Mouse (Mus musculus) neural tube, embryonic 11.5 days (tissue): ENCODE measurements around the gene Hnf4a. TPM values are rescaled to one million over a fixed set of nuclear protein-coding genes. Genes with fewer than 3 reads are reported as not detected.
A peak's percentile ranks its signal among the peaks of the same experiment; 100 is the strongest.

Experiments
- ATAC-seq: fragments of 200-750 bp; cut with Nextera tagmentation; 2 replicates; pipeline ENCODE4 v1.8.0; 2017; ENCODE audit warnings: moderate number of reproducible peaks, mild to moderate bottlenecking, moderate TSS enrichment, moderate library complexity; ENCODE audit not compliant: insufficient read depth, low FRiP score, low TSS enrichment
- DNase-seq: peaks from one replicate; pipeline ENCODE4 v3.0.0-alpha.2; 2015; ENCODE audit warnings: low spot score
- H3K27ac ChIP-seq: fragments of 300-500 bp; sonication (generic); 2 replicates; pipeline ENCODE4 v1.5.1; 2014; ENCODE audit warnings: low read depth, mild to moderate bottlenecking, low read length
- H3K27me3 ChIP-seq: fragments of 300-500 bp; sonication (generic); 2 replicates; pipeline ENCODE4 v1.6.1; 2014; ENCODE audit warnings: mild to moderate bottlenecking, low read length, mixed read lengths; ENCODE audit not compliant: control insufficient read depth, insufficient read depth
- H3K36me3 ChIP-seq: fragments of 300-500 bp; sonication (generic); 2 replicates; pipeline ENCODE4 v1.6.1; 2014; ENCODE audit warnings: mild to moderate bottlenecking, low read length, moderate library complexity, mixed read lengths; ENCODE audit not compliant: control insufficient read depth, insufficient read depth
- H3K4me1 ChIP-seq: fragments of 300-500 bp; sonication (generic); 2 replicates; pipeline ENCODE4 v1.6.1; 2014; ENCODE audit warnings: low read length, mixed read lengths; ENCODE audit not compliant: control insufficient read depth, insufficient read depth
- H3K4me2 ChIP-seq: fragments of 300-500 bp; sonication (generic); 2 replicates; pipeline ENCODE4 v1.6.1; 2014; ENCODE audit warnings: low read depth, mild to moderate bottlenecking, moderate library complexity
- H3K4me3 ChIP-seq: fragments of 300-500 bp; sonication (generic); 2 replicates; pipeline ENCODE4 v1.5.1; 2014; ENCODE audit warnings: low read depth, low read length
- H3K9ac ChIP-seq: fragments of 300-500 bp; sonication (generic); 2 replicates; pipeline ENCODE4 v1.6.1; 2014; ENCODE audit warnings: mild to moderate bottlenecking, low read length
- H3K9me3 ChIP-seq: fragments of 300-500 bp; sonication (generic); 2 replicates; pipeline ENCODE4 v1.6.1; 2016; ENCODE audit warnings: low read length; ENCODE audit not compliant: control insufficient read depth
- WGBS: fragments of 180-500 bp; shearing (Covaris S2); extraction: QIAGEN DNeasy Blood & Tissue Kit; methylation state at CpG from one replicate; pipeline ENCODE4 v1.1.7; 2014; 5-methylcytosine and 5-hydroxymethylcytosine counted together
- polyA plus RNA-seq: library from polyadenylated mRNA; unstranded; fragments of >200 nt; fragmentation: Nextera tagmentation; extraction: Ambion mirVana; gene quantifications from 2 replicates; pipeline ENCODE4 v1.2.1, GENCODE M21; 2014

The Hnf4a gene
- polyA plus RNA-seq, 1 experiment from 2014 or later = not detected

DNA sequence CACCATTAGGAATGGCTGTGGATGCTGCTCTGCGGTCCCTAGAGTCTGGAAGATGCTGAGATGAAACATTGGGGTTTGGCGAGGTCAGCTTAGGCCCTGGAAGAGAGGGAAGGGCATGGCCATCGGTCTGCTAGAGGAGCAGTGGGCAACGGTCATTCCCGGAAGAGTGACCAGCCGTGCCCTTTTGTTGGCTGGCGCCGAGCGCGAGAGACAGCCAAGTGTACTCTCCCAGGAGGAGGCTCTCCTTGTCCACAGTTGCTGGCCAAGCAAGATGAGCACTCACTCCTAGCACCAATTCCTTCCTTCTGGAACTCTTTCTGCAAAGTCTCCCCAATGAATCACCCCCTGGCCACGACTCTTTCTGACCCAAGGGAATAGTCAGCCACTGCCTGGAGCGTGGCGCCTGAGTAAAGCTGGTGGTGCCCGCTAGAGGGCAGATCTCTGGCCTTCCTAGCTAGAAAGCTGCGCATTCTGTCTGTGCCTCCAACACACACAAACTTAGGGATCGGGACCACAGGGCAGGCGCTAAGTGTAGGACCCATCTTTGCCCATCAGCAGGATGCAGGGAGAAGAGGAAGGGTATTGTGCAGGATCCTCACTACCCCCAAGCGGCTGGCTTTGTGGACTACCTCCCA is 26.3 kb upstream of the Hnf4a start:
- H3K4me2 ChIP-seq = no peak overlapping the region
- H3K4me1 ChIP-seq = no peaks in the 10 kb centered on the region; the same call in 1 of the 2 replicates
- H3K4me3 ChIP-seq = no peak overlapping the region
- peaks cover 2% of the 10 kb centered on the region; the same call in 1 of the 2 replicates for H3K27me3 ChIP-seq
- H3K9me3 ChIP-seq = no peaks in the 10 kb centered on the region
- no peaks in the 10 kb centered on the region for H3K36me3 ChIP-seq
- no peak overlapping the region for H3K9ac ChIP-seq
- DNase-seq (peak; percentile 36), ATAC-seq (no peak)
- WGBS = 52% methylated on average over 18 of the region's 18 CpGs
- no peak overlapping the region for H3K27ac ChIP-seq

DNA sequence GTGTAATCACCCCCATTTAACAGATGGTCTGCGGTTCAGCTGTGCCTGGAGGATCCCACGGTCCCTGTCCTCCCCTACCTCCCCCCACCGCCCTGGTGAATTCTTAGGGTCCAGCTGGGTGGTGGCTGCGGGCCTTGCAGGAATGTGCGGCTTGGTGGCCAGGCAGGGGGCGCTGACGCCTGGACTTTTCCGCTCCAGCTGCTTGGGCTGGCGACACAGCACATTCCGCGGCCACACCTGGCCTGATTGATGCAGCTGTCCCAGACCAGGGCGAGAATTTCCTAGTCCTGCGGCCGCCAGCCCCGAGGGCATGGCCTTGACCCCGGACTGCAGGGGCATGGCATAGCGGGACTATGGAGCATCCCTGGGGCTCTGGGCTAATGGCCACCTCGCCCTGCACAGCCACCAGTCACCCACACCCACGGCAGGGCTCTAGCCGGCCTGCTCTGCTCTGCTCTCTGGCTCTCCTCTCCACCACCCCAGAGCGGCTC is 25.0 kb upstream of the Hnf4a start:
- ATAC-seq = peak; percentile 38; the same call in 1 of the 2 replicates
- Histone ChIP-seq H3K9ac (peak overlapping the region; percentile 19; the same call in 1 of the 2 replicates), H3K36me3 (no peaks in the 10 kb centered on the region), H3K4me1 (no peaks in the 10 kb centered on the region; the same call in 1 of the 2 replicates), H3K27ac (no peak overlapping the region), H3K27me3 (peaks cover 2% of the 10 kb centered on the region; the same call in 1 of the 2 replicates), H3K4me3 (peak overlapping the region; percentile 14), H3K4me2 (peak overlapping the region; percentile 44), H3K9me3 (no peaks in the 10 kb centered on the region)
- WGBS = 2% methylated on average over 20 of the region's 21 CpGs
- peak; percentile 52 for DNase-seq

DNA sequence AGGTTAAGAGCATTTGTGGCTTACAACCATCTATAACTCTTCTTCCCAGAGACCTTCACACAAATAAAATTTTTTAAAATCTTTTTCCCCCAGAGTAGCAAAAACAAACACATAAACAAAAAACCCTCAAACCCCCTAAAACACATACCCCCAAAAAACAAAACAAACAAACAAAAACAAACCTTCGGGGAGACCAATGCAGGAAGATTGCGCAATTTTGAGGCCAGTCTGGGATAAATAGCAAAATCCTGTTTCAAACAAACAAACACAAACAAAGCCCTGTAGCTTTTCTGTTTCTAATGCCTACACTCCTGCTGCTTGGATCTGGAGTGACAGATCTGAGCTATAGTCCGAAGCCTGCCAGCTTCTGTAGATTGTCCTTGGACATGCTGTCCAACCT is 19.2 kb upstream of the Hnf4a start:
- Histone ChIP-seq H3K4me1 (no peaks in the 10 kb centered on the region), H3K36me3 (no peaks in the 10 kb centered on the region), H3K9me3 (no peaks in the 10 kb centered on the region), H3K27me3 (no peaks in the 10 kb centered on the region), H3K4me2 (no peak overlapping the region), H3K4me3 (no peak overlapping the region), H3K27ac (no peak overlapping the region), H3K9ac (no peak overlapping the region)
- DNase-seq (no peak), ATAC-seq (no peak)
- 92% methylated on average over 3 of the region's 3 CpGs for WGBS

DNA sequence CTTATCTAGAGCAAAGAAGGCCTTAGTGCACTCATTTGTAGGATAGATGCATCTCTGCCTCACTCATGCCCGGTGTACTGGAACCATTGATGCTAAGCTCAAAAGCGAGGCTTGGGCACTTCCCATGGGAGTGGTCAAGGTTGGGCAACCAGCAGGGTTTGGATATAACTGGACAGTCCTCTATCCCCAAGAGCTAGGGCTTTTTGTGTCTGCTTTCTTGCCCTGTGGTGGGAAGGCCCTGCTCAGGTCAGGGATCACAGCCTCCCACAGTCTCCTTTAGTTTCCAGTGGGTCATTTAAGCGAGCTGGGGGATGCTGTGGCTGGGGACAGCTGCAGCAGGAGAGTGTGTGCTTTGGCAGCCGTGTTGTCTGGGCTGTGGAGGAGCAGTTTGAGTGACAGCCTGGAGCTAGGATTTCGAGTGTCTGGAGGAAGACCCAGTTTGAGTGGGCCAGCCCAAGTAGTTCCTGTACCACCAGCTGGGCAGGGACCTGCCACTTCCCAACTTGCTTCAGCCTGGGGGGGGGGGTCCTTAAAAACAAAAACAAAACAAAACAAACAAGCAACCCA is 16.8 kb upstream of the Hnf4a start:
- Histone ChIP-seq H3K4me1 (no peaks in the 10 kb centered on the region), H3K9ac (no peak overlapping the region), H3K4me2 (no peak overlapping the region), H3K27ac (no peak overlapping the region), H3K9me3 (no peaks in the 10 kb centered on the region), H3K36me3 (no peaks in the 10 kb centered on the region), H3K4me3 (no peak overlapping the region), H3K27me3 (no peaks in the 10 kb centered on the region)
- WGBS = 65% methylated on average over 5 of the region's 5 CpGs
- ATAC-seq = no peak
- DNase-seq = no peak

DNA sequence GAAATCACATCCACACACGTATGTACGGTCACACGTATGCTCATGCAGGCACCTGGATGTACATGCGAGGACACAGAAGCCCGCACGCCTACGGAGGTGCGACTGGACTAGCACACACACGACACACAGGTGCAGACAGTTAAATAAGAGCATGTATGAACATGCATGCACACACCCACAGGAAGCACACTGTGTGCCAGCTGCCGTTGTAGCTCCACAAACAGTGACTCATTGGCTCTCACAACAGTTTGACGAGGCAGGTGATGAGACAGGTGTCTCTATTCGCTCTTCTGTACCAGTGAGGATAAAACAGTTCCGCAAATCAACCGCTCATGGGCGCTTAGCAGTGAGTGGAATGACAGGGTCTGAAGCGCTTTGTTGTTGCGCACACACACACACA is 16.0 kb upstream of the Hnf4a start:
- 92% methylated on average over 17 of the region's 17 CpGs for WGBS
- H3K4me1 ChIP-seq = no peaks in the 10 kb centered on the region
- no peak overlapping the region for H3K4me2 ChIP-seq
- H3K9me3 ChIP-seq = no peaks in the 10 kb centered on the region
- H3K27me3 ChIP-seq = no peaks in the 10 kb centered on the region
- ATAC-seq (no peak), DNase-seq (no peak)
- H3K4me3 ChIP-seq = no peak overlapping the region
- H3K9ac ChIP-seq = no peak overlapping the region
- no peaks in the 10 kb centered on the region for H3K36me3 ChIP-seq
- no peak overlapping the region for H3K27ac ChIP-seq

DNA sequence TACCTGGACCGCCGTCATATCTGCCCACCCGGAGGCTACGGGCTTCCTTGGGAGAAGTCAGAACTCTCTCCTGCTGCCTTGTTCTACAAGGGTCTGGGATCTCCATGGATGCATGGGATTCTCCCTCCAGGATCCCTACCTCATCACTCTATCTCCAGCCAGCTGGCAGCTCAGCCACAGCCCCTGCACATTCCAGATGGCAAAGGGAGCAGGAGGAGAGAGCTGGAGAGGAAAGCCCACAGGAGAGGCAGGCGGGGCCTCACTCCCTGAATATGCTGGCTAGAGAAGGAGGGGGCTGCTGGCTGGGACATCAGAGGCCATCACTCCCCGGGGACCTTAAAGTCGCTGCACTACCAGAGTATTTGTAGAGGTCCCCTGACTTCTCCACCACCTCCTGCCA is 15.3 kb upstream of the Hnf4a start:
- DNase-seq = no peak
- Histone ChIP-seq H3K4me1 (no peaks in the 10 kb centered on the region), H3K4me2 (no peak overlapping the region), H3K36me3 (no peaks in the 10 kb centered on the region), H3K27me3 (no peaks in the 10 kb centered on the region), H3K9ac (no peak overlapping the region), H3K4me3 (no peak overlapping the region), H3K27ac (no peak overlapping the region), H3K9me3 (no peaks in the 10 kb centered on the region)
- ATAC-seq = no peak
- WGBS = 61% methylated on average over 7 of the region's 7 CpGs

DNA sequence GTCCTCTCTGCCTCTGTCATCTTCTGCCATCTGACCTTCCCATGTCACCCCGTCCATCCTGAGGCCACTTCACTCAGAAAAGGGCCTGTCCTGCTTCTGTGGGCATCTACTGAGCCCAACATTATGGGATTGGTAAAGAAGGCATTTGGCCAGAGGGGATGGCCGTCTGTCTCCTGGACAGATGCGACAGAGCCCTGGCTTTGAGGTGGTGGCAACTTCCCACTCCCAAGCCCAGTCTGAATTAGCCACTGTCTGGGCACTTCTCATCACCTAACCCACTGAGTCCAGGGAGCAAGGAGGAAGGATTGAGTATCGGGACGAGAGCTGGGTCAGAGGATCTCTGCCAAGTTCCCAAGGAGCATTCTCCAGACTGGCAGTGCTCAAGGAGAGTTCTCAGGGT is 14.6 kb upstream of the Hnf4a start, which contains the start of gene R3hdml:
R3hdml (plus strand) TSS at position 301 of the 400 bp plus-strand sequence.
- no peaks in the 10 kb centered on the region for H3K4me1 ChIP-seq
- no peak within 1 kb of the TSS for H3K9ac ChIP-seq
- H3K36me3 ChIP-seq = no peaks in the 10 kb centered on the region
- no peak within 1 kb of the TSS for H3K4me3 ChIP-seq
- H3K27ac ChIP-seq = no peak within 1 kb of the TSS
- no peaks in the 10 kb centered on the region for H3K9me3 ChIP-seq
- H3K27me3 ChIP-seq = no peaks in the 10 kb centered on the region
- ATAC-seq (no peak), DNase-seq (no peak)
- WGBS = 78% methylated on average over 5 of the region's 5 CpGs
- no peak within 1 kb of the TSS for H3K4me2 ChIP-seq

DNA sequence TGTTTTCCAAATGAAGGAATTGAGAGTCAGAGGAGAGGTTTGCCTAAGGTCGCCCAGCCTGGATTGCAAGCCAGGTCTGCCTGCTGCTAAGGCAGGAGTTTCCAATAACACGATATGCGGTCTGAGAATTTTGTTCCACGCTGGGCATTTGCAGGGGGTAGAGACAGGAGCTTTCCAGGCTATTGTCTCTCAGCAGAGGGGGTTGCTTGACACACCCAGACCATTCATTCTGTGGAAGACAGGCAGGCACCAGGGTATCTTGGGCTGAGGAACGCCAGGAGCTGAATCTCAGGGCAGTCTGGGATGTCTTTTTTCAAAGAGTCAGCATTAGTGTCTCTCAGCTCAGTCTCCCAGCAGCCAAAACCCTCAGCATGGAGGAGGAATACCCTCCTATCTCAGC is 13.6 kb upstream of the Hnf4a start:
- DNase-seq = no peak
- H3K4me3 ChIP-seq = no peak overlapping the region
- H3K9ac ChIP-seq = no peak overlapping the region
- H3K36me3 ChIP-seq = no peaks in the 10 kb centered on the region
- WGBS = 15% methylated on average over 5 of the region's 5 CpGs
- H3K27me3 ChIP-seq = no peaks in the 10 kb centered on the region
- H3K27ac ChIP-seq = no peak overlapping the region
- no peak for ATAC-seq
- H3K4me2 ChIP-seq = no peak overlapping the region
- H3K4me1 ChIP-seq = no peaks in the 10 kb centered on the region
- H3K9me3 ChIP-seq = no peaks in the 10 kb centered on the region

DNA sequence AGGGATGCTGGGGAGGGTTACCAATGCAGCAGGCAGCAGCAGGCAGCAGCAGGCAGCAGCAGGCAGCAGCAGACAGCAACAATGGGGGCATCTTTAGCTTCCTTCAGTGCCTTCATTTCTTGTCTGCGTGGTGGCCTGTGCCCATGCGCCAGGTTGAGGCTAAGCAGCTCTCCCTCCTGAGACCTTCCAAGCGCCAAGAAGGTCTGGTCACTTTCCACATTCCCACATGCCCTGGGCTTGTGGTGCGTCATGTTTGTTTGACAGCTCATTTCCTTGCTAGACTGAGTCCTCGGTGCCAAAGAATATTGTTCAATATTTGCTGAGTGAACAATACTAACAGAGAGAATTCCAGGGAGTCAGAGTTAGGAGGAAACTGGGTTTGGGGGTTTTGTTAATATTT is 12.6 kb upstream of the Hnf4a start:
- Histone ChIP-seq H3K36me3 (no peaks in the 10 kb centered on the region), H3K4me1 (no peaks in the 10 kb centered on the region), H3K9ac (no peak overlapping the region), H3K4me2 (no peak overlapping the region), H3K9me3 (no peaks in the 10 kb centered on the region), H3K27me3 (no peaks in the 10 kb centered on the region), H3K27ac (no peak overlapping the region), H3K4me3 (no peak overlapping the region)
- 64% methylated on average over 5 of the region's 5 CpGs for WGBS
- no peak for DNase-seq
- ATAC-seq = no peak
